Mouse (Mus musculus) embryonic stem cell, embryonic (primary cell): ENCODE results near the gene Shf.

Source experiments
- CTCF ChIA-PET, 4 experiments: fragments of 300-600 bp in 2 of 4; fragments of 350-600 bp in 2 of 4; sonication (Branson Sonifier 250); formaldehyde crosslinking; loops; one replicate each; lab custom pipeline; 2022; ENCODE audit warnings: inconsistent platforms in 2 of 4; lab: Charles Lee
- POLR2A ChIA-PET, 4 experiments: fragments of 300-600 bp in 2 of 4; fragments of 350-600 bp in 2 of 4; sonication (Branson Sonifier 250); formaldehyde crosslinking; loops; one replicate each; lab custom pipeline; 2022; ENCODE audit warnings: antibody characterized with exemption in 4 of 4, inconsistent platforms in 1 of 4; lab: Charles Lee

Shf gene

GRCm38 (mm10) chr2:122375391-122375991, 6.5 kb upstream of the Shf start:
- POLR2A ChIA-PET, result interaction anchor here (0.6 to 3.5 kb wide), 16 partner anchors 10 to 1763 kb away, joined by 3 to 25 read pairs (median 4); partner anchors contain the start of gene B2m (in 1 of the 4)
- CTCF ChIA-PET, result interaction anchor here in 3 of 4 experiments (0.6 to 0.7 kb wide), 4 partner anchors 19 to 405 kb away, joined by 3 to 15 read pairs (median 4); no protein-coding TSS in a partner anchor

- ChIA-PET POLR2A (interaction anchor here (0.6 to 13.3 kb wide), 13 partner anchors 17 to 1762 kb away, joined by 3 to 342 read pairs (median 5); no protein-coding TSS in a partner anchor), CTCF (interaction anchor here in 3 of 4 experiments (0.6 to 0.7 kb wide), 4 partner anchors 19 to 404 kb away, joined by 3 to 15 read pairs (median 4); no protein-coding TSS in a partner anchor)
Observed at GRCm38 (mm10) chr2:122374666-122375331, 5.8 kb upstream of the Shf start.

DNA sequence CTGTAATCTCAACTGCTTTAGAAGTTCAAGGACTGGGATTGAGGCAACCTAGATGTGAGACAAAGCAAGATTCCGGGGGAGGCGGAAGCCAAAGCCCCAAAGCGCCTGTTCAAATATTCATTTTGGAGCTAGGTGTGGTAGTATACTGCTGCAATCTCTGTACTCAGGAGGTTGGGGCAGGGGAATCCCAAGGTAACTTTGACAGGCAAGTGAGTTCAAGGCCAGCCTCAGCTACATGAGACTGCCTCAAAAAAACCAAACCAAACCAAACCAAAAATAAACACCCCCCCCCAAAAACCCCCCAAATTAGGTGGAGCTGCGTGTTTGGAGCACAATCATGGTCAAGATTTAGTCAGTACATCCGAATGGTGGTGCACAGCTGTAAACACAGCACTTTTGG, 5.0 kb upstream of the Shf start:
- CTCF ChIA-PET, result interaction anchor here in 2 of 4 experiments (0.6 to 0.7 kb wide), 3 partner anchors 9 to 1059 kb away, joined by 3 read pairs; no protein-coding TSS in a partner anchor
- POLR2A ChIA-PET, result interaction anchor here in 2 of 4 experiments (1.2 to 13.3 kb wide), 3 partner anchors 11 to 22 kb away, joined by 4 to 342 read pairs (median 275); no protein-coding TSS in a partner anchor

DNA sequence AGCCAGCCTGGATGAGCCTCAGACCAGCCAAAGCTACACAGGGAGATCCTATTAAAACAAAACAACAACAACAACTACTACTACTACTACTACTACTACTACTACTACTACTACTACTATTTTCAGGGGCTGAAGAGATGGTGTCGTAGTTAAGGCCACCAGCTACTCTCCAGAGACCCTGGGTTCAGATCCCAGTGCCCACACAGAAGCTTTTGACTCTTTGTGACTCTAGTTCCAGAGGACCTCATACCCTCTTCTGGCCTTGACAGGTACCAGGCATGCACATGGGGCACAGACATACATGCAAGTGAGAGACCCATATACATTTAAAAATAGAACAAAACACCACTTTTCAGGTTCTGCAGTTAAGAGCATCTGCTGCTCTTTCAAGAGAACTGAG, 3.6 kb upstream of the Shf start:
- CTCF ChIA-PET, result no interaction called here
- POLR2A ChIA-PET, result interaction anchor here in 2 of 4 experiments (0.7 to 13.3 kb wide), 5 partner anchors 19 to 365 kb away, joined by 3 to 342 read pairs (median 8); partner anchors contain the start of gene Duox1 (in 1 of the 2)

DNA sequence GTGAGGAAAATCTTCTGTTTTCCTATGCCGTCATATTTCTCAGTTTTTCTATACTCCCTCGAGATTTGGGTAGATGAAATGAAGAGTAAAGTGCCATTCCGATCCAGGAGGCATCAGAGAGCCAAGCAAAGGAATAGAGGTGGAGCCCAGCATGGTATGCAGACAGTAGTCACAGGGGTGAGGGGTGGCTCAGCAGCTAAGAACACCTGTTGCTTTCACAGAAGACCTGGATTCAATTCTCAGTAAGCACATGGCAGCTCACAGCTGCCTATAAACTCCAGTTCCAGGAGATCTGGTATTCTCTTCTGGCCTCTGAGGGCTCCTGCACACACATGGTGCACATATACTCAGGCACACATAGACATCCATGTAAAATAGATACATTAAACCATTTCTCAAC, 3.1 kb upstream of the Shf start:
- CTCF ChIA-PET, result interaction anchor here in 2 of 4 experiments (0.5 to 0.6 kb wide), 2 partner anchors 11 to 377 kb away, joined by 3 read pairs; no protein-coding TSS in a partner anchor
- POLR2A ChIA-PET, result interaction anchor here in 3 of 4 experiments (0.7 to 13.3 kb wide), 6 partner anchors 9 to 366 kb away, joined by 3 to 342 read pairs (median 6); no protein-coding TSS in a partner anchor

DNA sequence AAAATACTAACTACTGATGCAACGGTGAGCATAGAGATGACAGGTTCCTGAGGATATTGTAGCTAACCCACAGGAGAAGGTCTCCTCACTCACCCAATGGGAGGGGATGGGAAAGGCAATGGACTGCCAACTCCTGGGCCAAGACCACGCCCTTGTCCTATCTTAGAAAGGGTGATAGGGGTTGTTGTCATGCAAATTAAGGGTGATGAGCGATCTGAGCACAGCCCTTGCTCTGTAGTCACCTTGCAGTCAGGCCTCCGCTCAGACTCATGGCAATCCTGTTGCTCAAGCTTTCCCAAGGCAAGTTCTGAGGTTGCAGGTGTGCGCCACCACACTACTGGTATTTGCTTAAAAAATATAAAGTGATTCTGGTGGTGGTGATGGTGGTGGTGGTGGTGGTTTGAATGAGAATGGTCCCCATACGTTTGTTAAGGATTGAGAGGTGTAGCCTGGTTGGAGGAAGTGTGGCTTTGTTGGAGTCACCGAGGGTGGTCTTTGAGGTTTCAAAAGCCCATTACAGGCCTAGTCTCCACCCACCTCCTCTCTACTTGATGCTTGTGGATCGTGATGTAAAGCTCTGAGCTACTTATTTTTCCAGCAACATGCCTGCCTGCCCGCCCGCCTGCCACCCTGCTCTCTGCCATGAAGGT, 1.3 kb upstream of the Shf start:
- ChIA-PET CTCF (interaction anchor here (0.5 to 2.8 kb wide), 11 partner anchors 8 to 61 kb away, joined by 3 to 22 read pairs (median 4); partner anchors contain the start of gene Duoxa1 (in 1 of the 4)), POLR2A (interaction anchor here in 3 of 4 experiments (0.9 to 13.3 kb wide), 26 partner anchors 8 to 504 kb away, joined by 3 to 342 read pairs (median 5); partner anchors contain the start of genes Spg11 (in 3 of the 3), Casc4 (in 1 of the 3), Ctdspl2 (in 1 of the 3) and Duox1 (in 1 of the 3))

- ChIA-PET CTCF (interaction anchor here (0.9 to 2.8 kb wide), 14 partner anchors 10 to 124 kb away, joined by 3 to 22 read pairs (median 5); partner anchors contain the start of gene Duoxa1 (in 1 of the 4)), POLR2A (interaction anchor here (0.6 to 13.3 kb wide), 44 partner anchors 8 to 682 kb away, joined by 3 to 342 read pairs (median 4); partner anchors contain the start of genes Spg11 (in 2 of the 4), B2m (in 1 of the 4), Ctdspl2 (in 1 of the 4) and Duoxa1 (in 1 of the 4))
Observed at GRCm38 (mm10) chr2:122368081-122368971, 636 bp downstream of the Shf start.

- POLR2A ChIA-PET, result interaction anchor here (0.6 to 13.3 kb wide), 23 partner anchors 10 to 681 kb away, joined by 3 to 342 read pairs (median 6); partner anchors contain the start of genes Duoxa1 (in 1 of the 4) and Spg11 (in 1 of the 4)
Observed at GRCm38 (mm10) chr2:122367701-122368080, 1.3 kb downstream of the Shf start.

GRCm38 (mm10) chr2:122367181-122367580, 1.8 kb downstream of the Shf start:
- POLR2A ChIA-PET, result interaction anchor here in 3 of 4 experiments (0.6 to 13.3 kb wide), 11 partner anchors 10 to 264 kb away, joined by 3 to 342 read pairs (median 13); partner anchors contain the start of genes Sord (in 1 of the 3) and Spg11 (in 1 of the 3)
- CTCF ChIA-PET, result interaction anchor here in 3 of 4 experiments (0.7 to 3.5 kb wide), 5 partner anchors 14 to 33 kb away, joined by 3 to 26 read pairs (median 7); no protein-coding TSS in a partner anchor

More at GRCm38 (mm10) chr2:122367701-122368080, 1.3 kb downstream of the Shf start:
- CTCF ChIA-PET, result interaction anchor here in 2 of 4 experiments (1.0 to 2.4 kb wide), 6 partner anchors 11 to 65 kb away, joined by 3 to 18 read pairs (median 7); no protein-coding TSS in a partner anchor

DNA sequence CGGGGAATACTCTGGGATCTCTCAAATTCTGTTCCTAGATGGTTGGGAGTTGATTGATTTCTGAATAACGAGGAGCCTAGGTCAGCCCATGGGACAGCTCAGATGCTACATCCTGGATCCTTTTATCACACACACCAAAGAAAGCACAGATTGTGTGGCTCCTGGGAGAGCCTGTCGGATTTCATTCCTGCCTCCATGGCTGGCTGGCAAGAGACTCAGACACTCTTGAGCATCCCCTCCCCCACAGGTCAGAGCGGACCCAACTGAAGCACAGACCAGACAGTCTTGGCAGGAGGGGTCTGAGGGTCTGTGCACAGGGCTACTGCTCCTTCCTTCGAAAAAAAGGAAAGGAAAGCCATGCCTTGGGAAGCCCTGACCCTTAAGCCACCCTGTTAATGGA, 2.3 kb downstream of the Shf start:
- POLR2A ChIA-PET, result interaction anchor here in 3 of 4 experiments (0.6 to 13.3 kb wide), 11 partner anchors 11 to 334 kb away, joined by 3 to 342 read pairs (median 5); partner anchors contain the start of genes Sord (in 1 of the 3) and Spg11 (in 1 of the 3)
- CTCF ChIA-PET, result interaction anchor here (0.5 to 3.5 kb wide), 12 partner anchors 14 to 181 kb away, joined by 3 to 26 read pairs (median 4); partner anchors contain the start of gene Duoxa1 (in 1 of the 4)

- ChIA-PET POLR2A (interaction anchor here in 3 of 4 experiments (0.8 to 13.3 kb wide), 14 partner anchors 11 to 333 kb away, joined by 3 to 342 read pairs (median 3); partner anchors contain the start of gene Spg11 (in 2 of the 3)), CTCF (interaction anchor here (0.6 to 3.5 kb wide), 30 partner anchors 11 to 295 kb away, joined by 3 to 26 read pairs (median 5); partner anchors contain the start of gene Duoxa1 (in 2 of the 4))
Observed at GRCm38 (mm10) chr2:122366039-122366438, 2.9 kb downstream of the Shf start.

DNA sequence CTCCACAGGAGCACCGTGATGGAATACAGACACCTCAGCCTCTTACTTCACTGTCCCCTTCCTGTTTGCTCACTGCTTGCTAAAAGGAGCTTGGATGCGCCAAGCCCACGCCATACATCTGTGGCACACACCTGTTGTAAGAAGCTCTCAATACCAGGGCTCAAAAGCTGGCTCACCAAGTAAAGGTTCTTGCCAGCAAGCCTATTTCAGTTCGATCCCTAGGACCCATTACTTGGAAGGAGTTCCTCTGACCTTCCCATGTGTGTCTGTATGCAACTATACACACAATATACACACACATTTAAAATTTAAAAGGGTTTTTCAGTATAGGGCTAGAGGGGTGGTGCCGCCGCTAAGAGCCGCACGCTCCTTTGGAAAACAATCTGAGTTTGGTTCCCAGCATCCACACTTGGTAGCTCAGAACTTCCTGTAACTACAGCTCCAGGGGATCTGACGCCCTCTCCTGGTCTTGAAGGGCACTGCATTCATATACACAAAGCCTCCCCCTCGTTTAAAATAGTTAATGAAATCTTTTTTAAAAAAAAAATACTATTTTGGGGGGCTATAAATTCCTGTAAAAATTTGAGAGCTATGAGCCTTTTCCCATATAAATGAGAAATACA, 3.6 kb downstream of the Shf start:
- ChIA-PET POLR2A (interaction anchor here in 3 of 4 experiments (0.8 to 13.3 kb wide), 13 partner anchors 11 to 336 kb away, joined by 3 to 342 read pairs (median 3); partner anchors contain the start of gene Spg11 (in 1 of the 3)), CTCF (interaction anchor here (0.6 to 3.5 kb wide), 37 partner anchors 9 to 294 kb away, joined by 3 to 26 read pairs (median 5); partner anchors contain the start of genes Duoxa1 (in 2 of the 4), Duox2 (in 1 of the 4) and Duoxa2 (in 1 of the 4))

DNA sequence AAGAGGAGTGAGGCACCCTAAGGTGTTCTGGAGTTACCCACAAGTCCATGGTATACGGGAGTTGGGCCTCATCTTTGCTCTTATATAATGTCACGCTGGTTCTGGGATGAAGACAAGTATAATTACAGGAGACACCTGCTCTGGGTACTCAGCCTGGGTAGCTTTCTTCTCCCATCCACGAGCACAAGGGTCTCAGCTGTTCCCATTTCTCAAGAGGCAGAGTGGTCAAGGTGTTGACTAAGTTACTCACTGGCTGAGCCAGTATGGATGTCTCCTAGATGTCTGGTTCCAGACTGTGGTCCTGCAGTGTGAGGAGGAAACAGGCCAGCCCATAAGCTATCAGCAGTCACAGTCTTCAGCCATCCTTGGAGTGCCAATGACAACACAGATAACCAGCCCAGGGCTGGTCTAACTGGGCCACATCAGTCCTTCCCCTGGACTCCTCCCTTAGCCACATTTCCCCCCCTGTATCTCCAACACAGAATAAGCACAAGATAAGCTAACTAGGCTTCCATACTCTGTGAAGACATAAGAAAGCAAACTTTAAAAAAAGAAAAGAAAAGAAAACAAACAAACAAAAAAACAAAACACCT, 4.5 kb downstream of the Shf start:
- CTCF ChIA-PET, result interaction anchor here (0.6 to 3.5 kb wide), 16 partner anchors 10 to 265 kb away, joined by 3 to 26 read pairs (median 6); no protein-coding TSS in a partner anchor
- POLR2A ChIA-PET, result interaction anchor here in 3 of 4 experiments (1.0 to 13.3 kb wide), 5 partner anchors 11 to 335 kb away, joined by 3 to 342 read pairs (median 25); no protein-coding TSS in a partner anchor

DNA sequence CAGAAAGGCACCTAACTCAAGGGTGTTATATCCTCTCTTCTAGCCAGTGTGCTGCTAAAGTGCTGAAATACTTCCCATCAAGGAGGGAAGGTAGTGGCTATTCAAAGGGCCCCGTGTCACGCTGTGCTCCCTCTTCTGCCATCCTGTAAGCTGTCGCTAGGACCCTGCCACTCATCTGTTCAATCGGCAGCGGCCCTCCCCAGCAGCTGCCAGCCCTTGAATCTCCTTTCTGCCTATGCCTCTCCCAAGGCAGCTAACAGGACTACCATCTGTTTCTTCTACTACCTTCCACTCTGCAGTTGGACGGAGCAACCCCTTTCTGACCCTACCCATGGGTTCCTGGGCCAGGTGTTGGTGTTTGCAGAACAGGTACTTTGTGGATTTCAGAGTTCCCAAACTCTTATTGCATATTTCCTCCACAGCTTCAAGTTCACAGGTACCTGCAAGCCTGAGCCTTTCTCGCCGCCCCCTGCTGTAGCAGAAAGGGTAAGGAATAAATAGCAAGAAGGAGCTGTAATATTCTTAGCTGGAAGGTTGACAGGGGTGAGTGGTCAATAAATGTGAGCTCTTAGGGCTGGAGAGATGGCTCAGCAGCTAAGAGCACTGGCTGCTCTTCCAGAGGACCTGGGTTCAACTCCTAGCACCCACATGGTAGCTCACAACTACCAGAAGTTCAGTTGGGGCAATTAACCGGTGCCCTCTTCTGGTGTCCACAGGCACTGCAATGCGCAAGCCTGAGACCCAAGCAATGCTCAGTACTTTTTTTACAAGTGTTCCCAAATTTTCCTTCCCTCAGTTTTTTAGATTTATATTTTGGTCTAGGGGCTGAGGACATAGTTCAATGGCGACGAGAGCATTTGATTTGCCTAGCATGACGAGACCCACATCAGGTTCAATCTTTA, 6.1 kb downstream of the Shf start:
- ChIA-PET CTCF (interaction anchor here (0.5 to 2.8 kb wide), 13 partner anchors 10 to 176 kb away, joined by 3 to 12 read pairs (median 4); no protein-coding TSS in a partner anchor), POLR2A (interaction anchor here in 3 of 4 experiments (0.5 to 21.9 kb wide), 10 partner anchors 5 to 209 kb away, joined by 3 to 342 read pairs (median 10); partner anchors contain the start of gene Shf (in 2 of the 3))
